Comparison of ENCODE assay signal across 10 mouse cellular contexts in genomic region chr13:35807016-35807415, GRCm38 (mm10).
DNase-seq lines count a peak whose midpoint lies in the region; ATAC-seq and TF ChIP-seq lines count a peak whose summit lies in the region.
"Had no signal": no experiment of that assay in that cellular context is flagged by ENCODE, and none has a peak within 500 bp of the region (broad histone marks: within the 10 kb centered on the region; RNA-seq: fewer than 3 reads in every experiment).

No protein-coding gene starts in this region.

- no peak overlapping the region for H3K27ac ChIP-seq in gastrocnemius, adult 2 months
- no peak overlapping the region for H3K27ac ChIP-seq in lung, embryonic 14.5 days (ENCODE audit: low read depth)
- no peak overlapping the region for H3K27ac ChIP-seq in hindbrain, embryonic 14.5 days
- H3K27ac ChIP-seq: midbrain, embryonic 15.5 days had no signal

- H3K9ac ChIP-seq in lung, embryonic 14.5 days: no peak overlapping the region
- H3K9ac ChIP-seq in hindbrain, embryonic 14.5 days: no peak overlapping the region
- H3K9ac ChIP-seq: midbrain, embryonic 15.5 days had no signal

- intact Hi-C loops in gastrocnemius, adult 2 months (cut with DNase I): no loop called here

- TF ChIP-seq CTCF in gastrocnemius, adult 2 months (IDR thresholded peaks at IDR 0.05): peak; percentile 25
- TF ChIP-seq CTCF in lung, embryonic 14.5 days (IDR thresholded peaks at IDR 0.05; ENCODE audit: low read depth): peak; percentile 47

- no peaks in the 10 kb centered on the region for H3K36me3 ChIP-seq in lung, embryonic 14.5 days (ENCODE audit: insufficient read depth)
- no peaks in the 10 kb centered on the region for H3K36me3 ChIP-seq in hindbrain, embryonic 14.5 days (replicated peaks; ENCODE audit: control insufficient read depth, insufficient read depth)
- H3K36me3 ChIP-seq: midbrain, embryonic 15.5 days had no signal

- no peak for ATAC-seq in lung, embryonic 14.5 days (ENCODE audit: insufficient read depth)
- ATAC-seq in common myeloid progenitor, adult 5-6 weeks (replicated peaks; ENCODE audit: low read depth, poor library complexity, severe bottlenecking): 0 out of 2 replicates have a peak, but pooled peaks have one; percentile 29
- ATAC-seq in frontal cortex, adult (ENCODE audit: low TSS enrichment): no peak
- ATAC-seq in hindbrain, embryonic 14.5 days (ENCODE audit: low FRiP score): no peak
- ATAC-seq: midbrain, embryonic 15.5 days had no signal

- H3K4me1 ChIP-seq in lung, embryonic 14.5 days (ENCODE audit: insufficient read depth): 0 out of 2 replicates have a peak, but pooled peaks cover 5% of the 10 kb centered on the region
- peaks cover 14% of the 10 kb centered on the region for H3K4me1 ChIP-seq in hindbrain, embryonic 14.5 days (replicated peaks; ENCODE audit: control insufficient read depth, insufficient read depth, low read length)

- no peak overlapping the region for H3K4me2 ChIP-seq in lung, embryonic 14.5 days
- no peak overlapping the region for H3K4me2 ChIP-seq in hindbrain, embryonic 14.5 days (replicated peaks)
- H3K4me2 ChIP-seq: midbrain, embryonic 15.5 days had no signal

- no peak overlapping the region for H3K4me3 ChIP-seq in gastrocnemius, adult 2 months
- no peak overlapping the region for H3K4me3 ChIP-seq in lung, embryonic 14.5 days (ENCODE audit: low read depth, low read length)
- no peak overlapping the region for H3K4me3 ChIP-seq in hindbrain, embryonic 14.5 days (replicated peaks; ENCODE audit: low read length)
- H3K4me3 ChIP-seq: midbrain, embryonic 15.5 days had no signal

- H3K27me3 ChIP-seq in lung, embryonic 14.5 days (ENCODE audit: insufficient read depth, low read length): no peaks in the 10 kb centered on the region
- H3K27me3 ChIP-seq in hindbrain, embryonic 14.5 days (ENCODE audit: control insufficient read depth, insufficient read depth, low read length): no peaks in the 10 kb centered on the region
- H3K27me3 ChIP-seq: midbrain, embryonic 15.5 days had no signal

- no peaks in the 10 kb centered on the region for H3K9me3 ChIP-seq in lung, embryonic 14.5 days (ENCODE audit: low read depth, low read length)
- H3K9me3 ChIP-seq in hindbrain, embryonic 14.5 days (ENCODE audit: control insufficient read depth, low read length): no peaks in the 10 kb centered on the region
- H3K9me3 ChIP-seq: midbrain, embryonic 15.5 days had no signal

- WGBS in lung, embryonic 14.5 days: 94% methylated on average over 7 of the region's 7 CpGs
- WGBS in hindbrain, embryonic 14.5 days: 92% methylated on average over 7 of the region's 7 CpGs

- DNase-seq in gastrocnemius, adult 2 months: no peak
- no peak for DNase-seq in gastrocnemius, postnatal 25 days
- DNase-seq in lung, embryonic 14.5 days: no peak
- DNase-seq in lung, postnatal 36 days: no peak
- peak; percentile 28 for DNase-seq in naive thymus-derived CD4-positive, alpha-beta T cell, adult 2 months (ENCODE audit: low read depth)
- no peak for DNase-seq in hindbrain, embryonic 14.5 days (ENCODE audit: low spot score)
- DNase-seq: cerebellum, adult 9-11 months had no signal
